Mouse (Mus musculus) heart, adult 2 months (tissue): Measurements from ENCODE around the gene Prpf31. TPM values are rescaled to one million over a fixed set of nuclear protein-coding genes. Genes with fewer than 3 reads are reported as not detected.
A peak's percentile ranks its signal among the peaks of the same experiment; 100 is the strongest.

Source experiments
- DNase-seq, 2 experiments: peaks; one replicate each; pipeline ENCODE4 v3.0.0; 2021
- H3K27ac ChIP-seq: fragments of 200-600 bp; 2 replicates; pipeline ENCODE4 v1.8.1; 2022
- H3K27me3 ChIP-seq: fragments of 200-500 bp; 2 replicates; pipeline ENCODE4 v1.6.1; 2012; ENCODE audit warnings: mild to moderate bottlenecking, low read length, inconsistent platforms, mixed read lengths; ENCODE audit not compliant: control insufficient read depth, insufficient read depth
- H3K36me3 ChIP-seq: fragments of 200-500 bp; 2 replicates; pipeline ENCODE4 v1.6.1; 2012; ENCODE audit warnings: low read length, inconsistent platforms; ENCODE audit not compliant: control insufficient read depth, insufficient read depth
- H3K4me1 ChIP-seq: fragments of 200-500 bp; 2 replicates; pipeline ENCODE4 v1.6.1; 2011; ENCODE audit warnings: low read length; ENCODE audit not compliant: control insufficient read depth, insufficient read depth
- H3K4me3 ChIP-seq: fragments of 200-600 bp; 2 replicates; pipeline ENCODE4 v1.8.1; 2022
- H3K79me2 ChIP-seq: fragments of 200-500 bp; replicated peaks from 2 replicates; pipeline ENCODE4 v1.6.1; 2012; ENCODE audit warnings: mild to moderate bottlenecking, inconsistent platforms, low read length, moderate library complexity, mixed read lengths; ENCODE audit not compliant: control insufficient read depth, insufficient read depth
- H3K9ac ChIP-seq: fragments of 200-500 bp; 2 replicates; pipeline ENCODE4 v1.6.1; 2012; ENCODE audit warnings: low read depth, mild to moderate bottlenecking, control low read depth, inconsistent platforms, low read length, mixed read lengths
- CTCF ChIP-seq: fragments of 200-600 bp; IDR thresholded peaks from 2 replicates; pipeline ENCODE4 v1.8.1; 2022; ENCODE audit warnings: antibody characterized with exemption, mild to moderate bottlenecking, moderate library complexity
- EP300 ChIP-seq: fragments of 200-500 bp; IDR thresholded peaks from 2 replicates; pipeline ENCODE4 v1.6.1; 2011; ENCODE audit warnings: low read depth, low read length, control low read depth; ENCODE audit not compliant: insufficient read depth
- POLR2A ChIP-seq: fragments of 200-500 bp; IDR thresholded peaks from 2 replicates; pipeline ENCODE4 v1.6.1; 2011; ENCODE audit warnings: mild to moderate bottlenecking, low read depth, low read length, control low read depth; ENCODE audit not compliant: insufficient read depth
- WGBS: fragments of 180-500 bp; shearing (Covaris S2); methylation state at CpG from one replicate; pipeline ENCODE4 v1.1.7; 2018; 5-methylcytosine and 5-hydroxymethylcytosine counted together
- intact Hi-C: fragments of 180-260 bp; cut with DNase I; formaldehyde crosslinking; loops from one replicate; pipeline ENCODE4 v1.15.1; 2025
- polyA plus RNA-seq: library from polyadenylated mRNA; depleted of rRNA; stranded (reverse); fragments of >200 nt; gene quantifications from 2 replicates; pipeline ENCODE4 v1.2.3, GENCODE M21; 2012
- total RNA-seq, 2 experiments: library from RNA; stranded (reverse); gene quantifications; 2 replicates each; pipeline ENCODE4 v1.2.3; 2021

Gene Prpf31
- total and polyA plus RNA-seq, 3 experiments, result 21.5 to 24.4 (median 24.1) TPM

- Histone ChIP-seq H3K4me1 (peaks cover 18% of the 10 kb centered on the region), H3K27me3 (no peaks in the 10 kb centered on the region), H3K4me3 (peak overlapping the region; percentile 79), H3K9ac (peak overlapping the region; percentile 99), H3K79me2 (peaks cover 6% of the 10 kb centered on the region), H3K36me3 (peaks cover 17% of the 10 kb centered on the region), H3K27ac (no peak overlapping the region; the same call in 1 of the 2 replicates)
- 3% methylated on average over 9 of the region's 9 CpGs for WGBS
- no peak for TF ChIP-seq CTCF
- no peak for TF ChIP-seq EP300
- no peak for TF ChIP-seq POLR2A
- intact Hi-C loops, result loop anchor here (5.0 kb wide), 1 partner anchor 46 kb away; the partner anchor contains the start of genes Mboat7 and Tsen34
- DNase-seq, result no peak
These were observed 16.4 kb downstream of the Prpf31 start for GRCm38 (mm10) chr7:3646188-3646587.

GRCm38 (mm10) chr7:3646641-3647040, 16.9 kb downstream of the Prpf31 start:
- Histone ChIP-seq H3K27ac (no peak overlapping the region), H3K36me3 (peaks cover 17% of the 10 kb centered on the region), H3K79me2 (peaks cover 6% of the 10 kb centered on the region), H3K9ac (peak overlapping the region; percentile 14; the same call in 1 of the 2 replicates), H3K4me1 (peaks cover 18% of the 10 kb centered on the region), H3K27me3 (no peaks in the 10 kb centered on the region), H3K4me3 (peak overlapping the region; percentile 79)
- no peak for TF ChIP-seq EP300
- no peak for TF ChIP-seq POLR2A
- no peak for TF ChIP-seq CTCF
- intact Hi-C loops, result loop anchor here (5.0 kb wide), 1 partner anchor 46 kb away; the partner anchor contains the start of genes Mboat7 and Tsen34
- WGBS, result 53% methylated on average over 4 of the region's 4 CpGs
- DNase-seq, result no peak

- 76% methylated on average over 4 of the region's 4 CpGs for WGBS
- Histone ChIP-seq H3K4me1 (no peaks in the 10 kb centered on the region), H3K9ac (no peak overlapping the region), H3K36me3 (peaks cover 7% of the 10 kb centered on the region; the same call in 1 of the 2 replicates), H3K27ac (no peak overlapping the region), H3K27me3 (no peaks in the 10 kb centered on the region), H3K4me3 (no peak overlapping the region), H3K79me2 (no peaks in the 10 kb centered on the region)
- intact Hi-C loops, result no loop called here
- TF ChIP-seq CTCF (no peak), POLR2A (no peak), EP300 (no peak)
- DNase-seq, result no peak
These were observed 27.2 kb downstream of the Prpf31 start for GRCm38 (mm10) chr7:3656966-3657365.

GRCm38 (mm10) chr7:3658578-3658977, 28.8 kb downstream of the Prpf31 start:
- no peak for DNase-seq
- H3K4me1 ChIP-seq, result no peaks in the 10 kb centered on the region
- H3K9ac ChIP-seq, result no peak overlapping the region
- 90% methylated on average over 14 of the region's 14 CpGs for WGBS
- intact Hi-C loops, result no loop called here
- TF ChIP-seq EP300 (no peak), CTCF (no peak), POLR2A (no peak)
- no peak overlapping the region for H3K27ac ChIP-seq
- no peak overlapping the region for H3K4me3 ChIP-seq
- peaks cover 3% of the 10 kb centered on the region; the same call in 1 of the 2 replicates for H3K36me3 ChIP-seq
- H3K79me2 ChIP-seq, result no peaks in the 10 kb centered on the region
- H3K27me3 ChIP-seq, result no peaks in the 10 kb centered on the region

- DNase-seq, result no peak
- H3K36me3 ChIP-seq, result peaks cover 5% of the 10 kb centered on the region
- intact Hi-C loops, result loop anchor here (1.0 kb wide), 2 partner anchors 19 to 28 kb away; partner anchors contain the start of genes Cnot3 and Tsen34
- WGBS, result 20% methylated on average over 15 of the region's 15 CpGs
- H3K4me3 ChIP-seq, result peak overlapping the region; percentile 76
- H3K9ac ChIP-seq, result peak overlapping the region; percentile 84
- H3K4me1 ChIP-seq, result peaks cover 4% of the 10 kb centered on the region; the same call in 1 of the 2 replicates
- H3K79me2 ChIP-seq, result no peaks in the 10 kb centered on the region; the same call in 1 of the 2 replicates
- H3K27me3 ChIP-seq, result no peaks in the 10 kb centered on the region
- H3K27ac ChIP-seq, result peak overlapping the region; percentile 96
- TF ChIP-seq POLR2A (no peak), CTCF (no peak), EP300 (no peak)
These were observed 34.9 kb downstream of the Prpf31 start for GRCm38 (mm10) chr7:3664524-3665214.
